Comparison of ENCODE assay signal across 26 mouse cellular contexts in the genomic region with DNA sequence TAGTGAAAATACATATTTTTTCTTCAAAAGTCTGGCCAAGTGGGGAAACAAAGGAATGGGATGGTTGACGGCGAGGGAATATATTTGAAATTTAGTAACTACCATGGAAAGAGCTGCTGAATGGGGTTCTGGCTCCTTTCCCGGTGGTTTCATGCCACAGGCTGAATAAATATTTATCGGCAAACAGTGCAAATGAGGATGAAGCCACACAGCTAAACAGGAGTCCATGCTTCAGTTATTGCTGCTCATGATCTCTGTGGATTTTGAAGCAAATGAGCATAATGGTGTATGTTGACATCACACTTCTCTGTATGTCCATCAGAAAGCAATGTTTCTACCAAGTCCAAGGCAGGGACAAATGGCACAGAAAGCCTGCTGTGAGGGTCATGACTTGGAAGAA.
DNase-seq lines count a peak whose midpoint lies in the region; ATAC-seq and TF ChIP-seq lines count a peak whose summit lies in the region.
"Had no signal": no experiment of that assay in that cellular context is flagged by ENCODE, and none has a peak within 500 bp of the region (broad histone marks: within the 10 kb centered on the region; RNA-seq: fewer than 3 reads in every experiment).

No protein-coding gene starts in this region.

- H3K9me3 ChIP-seq in hindbrain, postnatal 0 days (ENCODE audit: low read length), result no peaks in the 10 kb centered on the region
- no peaks in the 10 kb centered on the region for H3K9me3 ChIP-seq in hindbrain, embryonic 16.5 days (ENCODE audit: control insufficient read depth, low read length)
- H3K9me3 ChIP-seq in lung, embryonic 14.5 days (ENCODE audit: low read depth, low read length), result no peaks in the 10 kb centered on the region
- H3K9me3 ChIP-seq: G1E; hindbrain, embryonic 10.5 days; hindbrain, embryonic 15.5 days; intestine, embryonic 15.5 days; midbrain, embryonic 15.5 days; neural tube, embryonic 12.5 days had no signal

- ATAC-seq in hindbrain, postnatal 0 days, result no peak
- no peak for ATAC-seq in hindbrain, embryonic 16.5 days
- no peak for ATAC-seq in lung, embryonic 14.5 days (ENCODE audit: insufficient read depth)
- ATAC-seq: intestine, embryonic 15.5 days; midbrain, embryonic 15.5 days had no signal

- no peak overlapping the region for H3K9ac ChIP-seq in hindbrain, postnatal 0 days (replicated peaks; ENCODE audit: low read length)
- H3K9ac ChIP-seq in hindbrain, embryonic 16.5 days (ENCODE audit: low read depth, low read length), result no peak overlapping the region
- no peak overlapping the region for H3K9ac ChIP-seq in lung, embryonic 14.5 days
- H3K9ac ChIP-seq: hindbrain, embryonic 15.5 days; intestine, embryonic 15.5 days; midbrain, embryonic 15.5 days; neural tube, embryonic 12.5 days had no signal

- no peak overlapping the region for H3K4me3 ChIP-seq in cerebellum, adult 2 months (replicated peaks; ENCODE audit: insufficient read depth, low read depth, low read length)
- H3K4me3 ChIP-seq in hindbrain, postnatal 0 days (ENCODE audit: low read length), result no peak overlapping the region
- no peak overlapping the region for H3K4me3 ChIP-seq in hindbrain, embryonic 16.5 days (ENCODE audit: low read length)
- H3K4me3 ChIP-seq in lung, embryonic 14.5 days (ENCODE audit: low read depth, low read length), result no peak overlapping the region
- H3K4me3 ChIP-seq: hindbrain, embryonic 10.5 days; hindbrain, embryonic 15.5 days; intestine, embryonic 15.5 days; midbrain, embryonic 15.5 days; myocyte; neural tube, embryonic 12.5 days had no signal

- no peaks in the 10 kb centered on the region for H3K4me1 ChIP-seq in cerebellum, adult 2 months (ENCODE audit: control insufficient read depth, insufficient read depth, low read length)
- no peaks in the 10 kb centered on the region for H3K4me1 ChIP-seq in hindbrain, postnatal 0 days (ENCODE audit: insufficient read depth, low read length)
- no peaks in the 10 kb centered on the region for H3K4me1 ChIP-seq in hindbrain, embryonic 16.5 days (ENCODE audit: control insufficient read depth, insufficient read depth, low read depth, low read length)
- no peaks in the 10 kb centered on the region for H3K4me1 ChIP-seq in lung, embryonic 14.5 days (ENCODE audit: insufficient read depth)
- H3K4me1 ChIP-seq: hindbrain, embryonic 10.5 days; hindbrain, embryonic 15.5 days; intestine, embryonic 15.5 days; midbrain, embryonic 15.5 days; neural tube, embryonic 12.5 days had no signal

- no peak for TF ChIP-seq POLR2A in cerebellum, adult 2 months (IDR thresholded peaks at IDR 0.05; ENCODE audit: borderline replicate concordance, insufficient read depth, low read length)

- no peak overlapping the region for H3K4me2 ChIP-seq in hindbrain, postnatal 0 days (ENCODE audit: low read depth, low read length)
- no peak overlapping the region for H3K4me2 ChIP-seq in hindbrain, embryonic 16.5 days (ENCODE audit: low read length)
- H3K4me2 ChIP-seq in lung, embryonic 14.5 days, result no peak overlapping the region
- H3K4me2 ChIP-seq: hindbrain, embryonic 15.5 days; intestine, embryonic 15.5 days; midbrain, embryonic 15.5 days; neural tube, embryonic 12.5 days had no signal

- 44% methylated on average over 4 of the region's 4 CpGs for WGBS in cerebellum, adult 2 months
- 50% methylated on average over 4 of the region's 4 CpGs for WGBS in hindbrain, postnatal 0 days
- WGBS in hindbrain, embryonic 16.5 days, result 66% methylated on average over 4 of the region's 4 CpGs
- WGBS in lung, embryonic 14.5 days, result 51% methylated on average over 4 of the region's 4 CpGs

- no peaks in the 10 kb centered on the region for H3K27me3 ChIP-seq in cerebellum, adult 2 months (ENCODE audit: control insufficient read depth, insufficient read depth, low read length)
- H3K27me3 ChIP-seq in hindbrain, postnatal 0 days (ENCODE audit: insufficient read depth, low read length), result no peaks in the 10 kb centered on the region
- no peaks in the 10 kb centered on the region for H3K27me3 ChIP-seq in hindbrain, embryonic 16.5 days (replicated peaks; ENCODE audit: control insufficient read depth, insufficient read depth, low read length)
- no peaks in the 10 kb centered on the region for H3K27me3 ChIP-seq in lung, embryonic 14.5 days (ENCODE audit: insufficient read depth, low read length)
- H3K27me3 ChIP-seq: hindbrain, embryonic 15.5 days; intestine, embryonic 15.5 days; midbrain, embryonic 15.5 days; neural tube, embryonic 12.5 days had no signal

- H3K27ac ChIP-seq in cerebellum, adult 2 months (ENCODE audit: insufficient read depth, low read length), result no peak overlapping the region
- H3K27ac ChIP-seq in hindbrain, postnatal 0 days, result no peak overlapping the region
- no peak overlapping the region for H3K27ac ChIP-seq in hindbrain, embryonic 16.5 days (ENCODE audit: low read depth, low read length)
- H3K27ac ChIP-seq in lung, embryonic 14.5 days (ENCODE audit: low read depth), result no peak overlapping the region
- H3K27ac ChIP-seq: hindbrain, embryonic 10.5 days; hindbrain, embryonic 15.5 days; intestine, embryonic 15.5 days; macrophage; midbrain, embryonic 15.5 days; neural tube, embryonic 12.5 days had no signal

- DNase-seq in cerebellum, postnatal 14 days, result peak; percentile 4 to 11
- DNase-seq in cerebellum, adult 2 months, result no peak
- peak; percentile 26 for DNase-seq in hindbrain, postnatal 0 days (ENCODE audit: low spot score)
- DNase-seq in lung, embryonic 14.5 days, result peak; percentile 39
- DNase-seq in lung, postnatal 14 days, result no peak
- peak; percentile 25 to 27 for DNase-seq in right cerebral cortex, postnatal 10 days (ENCODE audit: low spot score in 2 of 2)
- DNase-seq in right cerebral cortex, adult 2 months (ENCODE audit: low spot score in 2 of 2), result no peak
- DNase-seq: adrenal gland, adult 8-10 months; cerebellum, adult 9-10 months; gastrocnemius, postnatal 14 days; heart, postnatal 14 days; kidney, adult 2 months; kidney, postnatal 36 days; layer of hippocampus, postnatal 36 days; liver; right cerebral cortex, postnatal 14 days; thymus, postnatal 14 days had no signal

- H3K36me3 ChIP-seq in hindbrain, postnatal 0 days (ENCODE audit: insufficient read depth, low read length), result no peaks in the 10 kb centered on the region
- H3K36me3 ChIP-seq in hindbrain, embryonic 16.5 days (ENCODE audit: control insufficient read depth, insufficient read depth, low read length), result no peaks in the 10 kb centered on the region
- H3K36me3 ChIP-seq in lung, embryonic 14.5 days (ENCODE audit: insufficient read depth), result no peaks in the 10 kb centered on the region
- H3K36me3 ChIP-seq: G1E; hindbrain, embryonic 10.5 days; hindbrain, embryonic 15.5 days; intestine, embryonic 15.5 days; midbrain, embryonic 15.5 days; neural tube, embryonic 12.5 days had no signal

- no peak for TF ChIP-seq CTCF in cerebellum, adult 2 months (IDR thresholded peaks at IDR 0.05; ENCODE audit: borderline replicate concordance, insufficient read depth, low read depth, low read length)
- no peak for TF ChIP-seq CTCF in hindbrain, postnatal 0 days (IDR thresholded peaks at IDR 0.05; ENCODE audit: low read depth)
- no peak for TF ChIP-seq CTCF in lung, embryonic 14.5 days (IDR thresholded peaks at IDR 0.05; ENCODE audit: low read depth)

Comparison
In these comparisons a context has a peak if more than half of its experiments do, and no peak if none do; other contexts are left out.
1. DNase-seq: peak in cerebellum, postnatal 14 days (2 of 2), hindbrain, postnatal 0 days (single experiment), lung, embryonic 14.5 days (single experiment) and right cerebral cortex, postnatal 10 days (2 of 2); none in cerebellum, adult 2 months (0 of 2), lung, postnatal 14 days (single experiment) and right cerebral cortex, adult 2 months (0 of 2).